Mouse (Mus musculus) central nervous system, embryonic 14 days (tissue): ENCODE data around the gene Flii. TPM values are rescaled to one million over a fixed set of nuclear protein-coding genes. Genes with fewer than 3 reads are reported as not detected.

ENCODE experiments used
- polyA plus RNA-seq: library from polyadenylated mRNA; depleted of rRNA; stranded (reverse); fragments of >200 nt; gene quantifications from 2 replicates; pipeline ENCODE4 v1.2.3, GENCODE M21; 2012; rRNA removed

The Flii gene
- 149 and 150 TPM in 2 replicates for polyA plus RNA-seq

GRCm38 (mm10) chr11:60726601-60727391, at the start of gene Flii:
Flii (minus strand) TSS chr11:60727263.

GRCm38 (mm10) chr11:60728260-60728761, 1.2 kb upstream of the Flii start, which contains the start of gene Mief2:
Mief2 (plus strand) TSS chr11:60728398.

GRCm38 (mm10) chr11:60699524-60700075, 27.5 kb downstream of the Flii start, which contains the start of gene Llgl1:
Llgl1 (plus strand) TSS chr11:60699723.

Other genes with a start within 250 kb of the Flii start
- gene Alkbh5, start 190.9 kb downstream of the Flii start, polyA plus RNA-seq, result 14.4 and 15.1 TPM in 2 replicates
- gene Llgl1, start 27.5 kb downstream of the Flii start, polyA plus RNA-seq, result 106 and 126 TPM in 2 replicates
- 22.6 and 23.9 TPM in 2 replicates for gene Mief2, start 1.1 kb upstream of the Flii start, polyA plus RNA-seq
- gene Top3a, start 50.1 kb upstream of the Flii start, polyA plus RNA-seq, result 11.9 TPM in 2 replicates
- 10.2 and 10.5 TPM in 2 replicates for gene Smcr8, start 50.3 kb upstream of the Flii start, polyA plus RNA-seq
- 11.7 and 16.3 TPM in 2 replicates for gene Shmt1, start 84.5 kb upstream of the Flii start, polyA plus RNA-seq
- 15.2 and 15.9 TPM in 2 replicates for gene Dhrs7b, start 103.4 kb upstream of the Flii start, polyA plus RNA-seq
- gene Tmem11, start 152.0 kb upstream of the Flii start, polyA plus RNA-seq, result 73.6 and 80.0 TPM in 2 replicates
- gene Natd1, start 187.5 kb upstream of the Flii start, polyA plus RNA-seq, result 37.1 and 43.4 TPM in 2 replicates
- gene Map2k3, start 204.8 kb upstream of the Flii start, polyA plus RNA-seq, result 13.1 and 17.1 TPM in 2 replicates